Mouse (Mus musculus) heart, embryonic 12.5 days (tissue): ENCODE results near the gene B3gnt2. TPM values are rescaled to one million over a fixed set of nuclear protein-coding genes. Genes with fewer than 3 reads are reported as not detected.
A peak's percentile ranks its signal among the peaks of the same experiment; 100 is the strongest.

ENCODE experiments used
- ATAC-seq: fragments of 200-750 bp; cut with Nextera tagmentation; 2 replicates; pipeline ENCODE4 v1.8.0; 2017; ENCODE audit warnings: moderate TSS enrichment, moderate library complexity; ENCODE audit not compliant: insufficient number of reproducible peaks, low FRiP score
- H3K27ac ChIP-seq: fragments of 300-500 bp; sonication (generic); 2 replicates; pipeline ENCODE4 v1.5.1; 2016; ENCODE audit warnings: mild to moderate bottlenecking, moderate library complexity; ENCODE audit not compliant: poor library complexity, severe bottlenecking
- H3K27me3 ChIP-seq: fragments of 300-500 bp; sonication (generic); replicated peaks from 2 replicates; pipeline ENCODE4 v1.6.1; 2016; ENCODE audit warnings: mild to moderate bottlenecking, moderate library complexity
- H3K36me3 ChIP-seq: fragments of 300-500 bp; sonication (generic); 2 replicates; pipeline ENCODE4 v1.6.1; 2016; ENCODE audit warnings: mild to moderate bottlenecking, moderate library complexity
- H3K4me1 ChIP-seq: fragments of 300-500 bp; sonication (generic); replicated peaks from 2 replicates; pipeline ENCODE4 v1.6.1; 2016; ENCODE audit warnings: mild to moderate bottlenecking
- H3K4me2 ChIP-seq: fragments of 300-500 bp; sonication (generic); 2 replicates; pipeline ENCODE4 v1.6.1; 2016; ENCODE audit warnings: mild to moderate bottlenecking, moderate library complexity
- H3K4me3 ChIP-seq: fragments of 300-500 bp; sonication (generic); 2 replicates; pipeline ENCODE4 v1.5.1; 2016; ENCODE audit warnings: mild to moderate bottlenecking
- H3K9ac ChIP-seq: fragments of 300-500 bp; sonication (generic); 2 replicates; pipeline ENCODE4 v1.6.1; 2016; ENCODE audit warnings: mild to moderate bottlenecking, moderate library complexity
- H3K9me3 ChIP-seq: fragments of 300-500 bp; sonication (generic); replicated peaks from 2 replicates; pipeline ENCODE4 v1.6.1; 2016; ENCODE audit warnings: mild to moderate bottlenecking, moderate library complexity
- WGBS: fragments of 180-500 bp; shearing (Covaris S2); methylation state at CpG from one replicate; pipeline ENCODE4 v1.1.7; 2016; 5-methylcytosine and 5-hydroxymethylcytosine counted together
- polyA plus RNA-seq: library from polyadenylated mRNA; unstranded; fragments of >200 nt; fragmentation: Nextera tagmentation; extraction: Ambion mirVana; gene quantifications from 2 replicates; pipeline ENCODE4 v1.2.1, GENCODE M21; 2016

B3gnt2 gene
- polyA plus RNA-seq, 1 experiment from 2014 or later, result 3.3 TPM

DNA sequence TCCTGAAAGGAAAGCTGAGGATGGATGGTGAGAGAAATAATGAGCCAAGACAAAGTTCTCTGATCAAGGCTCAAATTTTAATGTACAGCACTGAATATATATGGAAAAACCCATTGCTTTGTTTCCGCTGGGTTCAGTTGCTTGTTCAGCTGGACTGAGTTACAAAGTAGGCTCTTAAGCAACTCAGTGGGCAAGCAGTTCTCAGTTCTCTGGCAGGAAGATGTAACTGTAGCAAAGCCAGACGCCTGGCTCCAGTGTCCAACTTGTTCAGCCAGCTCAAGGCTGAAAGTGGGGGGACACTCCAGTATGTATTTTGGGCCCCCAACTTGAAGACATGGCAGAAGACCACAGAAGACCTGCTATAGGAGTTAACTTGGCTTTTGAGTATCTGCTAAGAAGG, 72.9 kb downstream of the B3gnt2 start:
- Histone ChIP-seq H3K4me3 (no peak overlapping the region), H3K4me1 (no peaks in the 10 kb centered on the region; the same call in 1 of the 2 replicates), H3K9ac (no peak overlapping the region), H3K27ac (no peak overlapping the region), H3K4me2 (no peak overlapping the region), H3K27me3 (no peaks in the 10 kb centered on the region), H3K36me3 (no peaks in the 10 kb centered on the region), H3K9me3 (0 out of 2 replicates have a peak, but pooled peaks cover 6% of the 10 kb centered on the region)
- no peak for ATAC-seq
- WGBS, result 85% methylated on average over 2 of the region's 2 CpGs

DNA sequence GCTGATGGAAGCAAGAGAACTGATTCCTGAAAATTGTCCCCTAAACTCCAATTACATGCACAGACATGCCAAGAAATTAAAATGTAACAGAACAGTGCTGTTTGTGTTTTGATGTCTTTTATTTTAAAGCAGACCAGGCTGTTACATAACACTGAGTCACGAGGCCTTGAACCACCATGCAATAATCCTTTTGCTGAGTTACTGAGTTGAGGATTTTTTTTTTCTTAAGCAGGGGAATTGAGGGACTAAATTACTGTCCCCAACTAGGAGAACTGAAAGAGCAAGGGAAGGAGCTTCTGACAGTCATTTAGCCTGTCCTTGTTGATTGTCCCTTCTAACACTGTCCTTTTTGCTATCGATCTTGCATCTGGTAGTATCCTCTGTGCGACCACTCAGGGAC, 76.3 kb downstream of the B3gnt2 start:
- no peak for ATAC-seq
- 85% methylated on average over 3 of the region's 3 CpGs for WGBS
- H3K4me2 ChIP-seq, result no peak overlapping the region
- no peak overlapping the region for H3K27ac ChIP-seq
- no peaks in the 10 kb centered on the region; the same call in 1 of the 2 replicates for H3K4me1 ChIP-seq
- H3K36me3 ChIP-seq, result no peaks in the 10 kb centered on the region
- no peak overlapping the region for H3K4me3 ChIP-seq
- H3K27me3 ChIP-seq, result no peaks in the 10 kb centered on the region
- 0 out of 2 replicates have a peak, but pooled peaks cover 6% of the 10 kb centered on the region for H3K9me3 ChIP-seq
- no peak overlapping the region for H3K9ac ChIP-seq

DNA sequence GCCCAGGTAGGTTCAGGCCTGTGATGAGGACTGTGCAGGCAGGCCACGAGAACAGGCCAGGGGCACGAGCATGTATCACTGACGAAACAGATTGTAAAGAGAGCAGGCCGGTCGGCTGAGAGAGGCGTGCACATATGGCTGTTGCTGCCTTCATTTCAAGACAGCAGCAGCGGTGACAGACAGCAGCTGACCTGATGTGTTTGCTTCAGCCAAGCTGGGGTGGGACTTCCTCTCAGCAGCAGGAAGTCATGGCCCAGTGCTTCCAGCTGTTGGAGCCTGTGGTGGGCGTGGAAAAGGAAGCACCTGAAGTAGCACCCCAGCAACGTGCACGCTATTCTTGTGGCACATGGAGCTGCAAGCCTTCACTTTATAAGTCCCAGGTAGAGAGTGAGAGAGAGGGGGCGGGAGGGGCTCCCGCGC, 78.0 kb downstream of the B3gnt2 start:
- H3K9ac ChIP-seq, result no peak overlapping the region
- H3K4me3 ChIP-seq, result no peak overlapping the region
- H3K36me3 ChIP-seq, result no peaks in the 10 kb centered on the region
- H3K27ac ChIP-seq, result no peak overlapping the region
- no peak for ATAC-seq
- H3K4me2 ChIP-seq, result peak overlapping the region; percentile 13; the same call in 1 of the 2 replicates
- H3K9me3 ChIP-seq, result no peaks in the 10 kb centered on the region
- H3K27me3 ChIP-seq, result no peaks in the 10 kb centered on the region
- H3K4me1 ChIP-seq, result no peaks in the 10 kb centered on the region; the same call in 1 of the 2 replicates
- WGBS, result 65% methylated on average over 13 of the region's 13 CpGs

DNA sequence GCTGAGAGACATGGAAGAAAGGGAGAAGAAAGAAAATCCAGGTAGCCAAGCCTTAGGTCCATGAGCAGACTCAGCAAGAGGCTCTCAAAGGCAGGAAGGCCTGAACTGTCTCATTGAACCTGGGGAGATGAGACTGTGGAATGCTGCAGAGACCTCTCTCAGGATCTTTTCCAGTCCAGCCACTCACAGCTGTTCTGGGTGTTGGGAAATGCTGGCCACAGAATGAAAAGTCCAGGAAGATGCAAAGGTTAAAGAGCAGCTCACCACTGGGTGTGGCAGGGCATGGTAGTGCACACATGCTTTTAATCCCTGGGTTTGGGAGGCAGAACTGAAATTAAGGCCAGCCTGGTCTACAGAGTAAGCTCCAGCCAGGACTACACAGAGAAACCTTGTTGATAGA, 79.6 kb downstream of the B3gnt2 start:
- no peak overlapping the region for H3K4me2 ChIP-seq
- no peaks in the 10 kb centered on the region for H3K36me3 ChIP-seq
- no peaks in the 10 kb centered on the region for H3K27me3 ChIP-seq
- no peak overlapping the region for H3K4me3 ChIP-seq
- no peaks in the 10 kb centered on the region for H3K9me3 ChIP-seq
- H3K9ac ChIP-seq, result no peak overlapping the region
- no peak for ATAC-seq
- H3K27ac ChIP-seq, result no peak overlapping the region
- H3K4me1 ChIP-seq, result no peaks in the 10 kb centered on the region; the same call in 1 of the 2 replicates

DNA sequence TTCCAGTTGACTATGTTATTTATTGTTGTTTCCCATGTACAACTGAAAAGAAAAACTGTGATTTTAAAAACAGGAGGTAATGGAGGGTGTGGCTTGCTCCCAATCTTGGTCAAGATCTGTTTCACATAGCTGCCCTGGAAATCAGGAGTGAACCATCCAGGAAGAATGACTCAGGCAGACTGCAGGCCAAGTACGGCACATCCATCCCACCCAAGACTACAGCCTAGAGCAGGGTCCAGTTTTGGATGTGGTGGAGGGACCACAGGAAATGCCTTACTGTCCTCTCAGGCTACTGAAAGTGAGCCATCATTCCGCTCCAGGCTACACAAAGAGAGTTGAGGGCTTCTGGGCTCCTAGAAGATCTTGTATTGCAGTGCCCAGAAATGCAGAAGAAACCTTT, 80.0 kb downstream of the B3gnt2 start:
- ATAC-seq, result no peak
- Histone ChIP-seq H3K4me3 (no peak overlapping the region), H3K27ac (no peak overlapping the region), H3K36me3 (no peaks in the 10 kb centered on the region), H3K27me3 (no peaks in the 10 kb centered on the region), H3K4me1 (no peaks in the 10 kb centered on the region; the same call in 1 of the 2 replicates), H3K9me3 (no peaks in the 10 kb centered on the region), H3K9ac (no peak overlapping the region), H3K4me2 (no peak overlapping the region)
- 80% methylated on average over 2 of the region's 2 CpGs for WGBS

DNA sequence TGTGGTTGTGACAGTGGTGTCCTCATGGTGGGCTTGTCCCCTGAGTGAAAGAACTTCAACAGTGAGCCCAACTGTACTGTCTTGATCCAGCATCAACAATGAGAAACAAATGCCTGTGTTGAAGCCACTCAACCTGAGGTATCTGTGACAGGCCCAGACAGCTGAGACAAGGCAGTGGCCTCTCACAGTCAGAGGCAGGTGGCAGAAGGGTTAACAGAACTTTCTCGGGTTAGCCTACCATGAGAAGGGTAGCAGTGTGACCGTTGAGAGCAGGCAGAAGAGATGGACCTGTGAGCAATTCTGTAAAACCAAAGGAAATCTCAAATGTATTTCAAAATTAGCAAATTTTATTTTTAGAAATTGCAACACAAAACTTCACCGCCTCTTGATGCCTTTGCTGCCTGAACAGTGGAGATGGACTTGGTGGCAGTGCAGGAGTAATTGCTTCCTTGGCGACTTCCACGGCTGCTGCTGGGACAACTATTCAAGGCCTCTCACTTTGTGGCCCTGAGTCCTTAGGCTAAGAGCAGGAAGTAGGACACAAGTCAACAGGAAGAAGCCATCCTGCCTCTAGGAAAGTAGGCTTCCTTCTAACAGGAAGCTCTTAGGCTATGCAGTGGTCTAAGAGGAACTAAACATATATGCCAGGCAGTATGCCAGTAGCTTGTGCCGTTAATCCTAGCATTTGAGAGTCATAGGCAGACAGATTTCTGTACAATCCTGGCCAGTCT, 80.8 kb downstream of the B3gnt2 start:
- Histone ChIP-seq H3K36me3 (no peaks in the 10 kb centered on the region), H3K4me1 (no peaks in the 10 kb centered on the region; the same call in 1 of the 2 replicates), H3K4me3 (no peak overlapping the region), H3K9ac (no peak overlapping the region), H3K4me2 (no peak overlapping the region), H3K27me3 (no peaks in the 10 kb centered on the region), H3K9me3 (no peaks in the 10 kb centered on the region), H3K27ac (no peak overlapping the region)
- WGBS, result 59% methylated on average over 6 of the region's 6 CpGs
- ATAC-seq, result no peak

DNA sequence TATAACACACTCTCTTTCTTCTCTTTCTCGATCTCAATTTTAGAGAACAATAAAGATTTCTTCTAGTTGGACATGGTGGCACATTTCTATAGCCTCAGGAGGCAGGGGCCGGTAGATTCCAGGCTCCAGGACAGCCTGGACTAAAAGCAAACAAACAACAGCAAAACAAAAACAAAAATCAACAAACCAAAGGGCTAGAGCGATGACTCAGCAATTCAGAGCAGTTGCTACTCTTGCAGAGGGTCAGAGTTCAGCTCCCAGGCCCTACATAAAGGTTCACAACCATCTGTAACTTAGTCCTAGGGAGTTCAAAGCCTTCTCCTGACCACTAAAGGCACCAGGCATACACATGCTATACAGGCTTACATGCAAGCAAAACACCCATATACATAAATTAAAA, 82.2 kb downstream of the B3gnt2 start:
- no peaks in the 10 kb centered on the region for H3K9me3 ChIP-seq
- 73% methylated on average over 3 of the region's 3 CpGs for WGBS
- no peak overlapping the region for H3K4me3 ChIP-seq
- H3K4me1 ChIP-seq, result no peaks in the 10 kb centered on the region; the same call in 1 of the 2 replicates
- no peak for ATAC-seq
- H3K9ac ChIP-seq, result no peak overlapping the region
- no peak overlapping the region for H3K27ac ChIP-seq
- no peaks in the 10 kb centered on the region for H3K27me3 ChIP-seq
- H3K36me3 ChIP-seq, result no peaks in the 10 kb centered on the region
- no peak overlapping the region for H3K4me2 ChIP-seq

DNA sequence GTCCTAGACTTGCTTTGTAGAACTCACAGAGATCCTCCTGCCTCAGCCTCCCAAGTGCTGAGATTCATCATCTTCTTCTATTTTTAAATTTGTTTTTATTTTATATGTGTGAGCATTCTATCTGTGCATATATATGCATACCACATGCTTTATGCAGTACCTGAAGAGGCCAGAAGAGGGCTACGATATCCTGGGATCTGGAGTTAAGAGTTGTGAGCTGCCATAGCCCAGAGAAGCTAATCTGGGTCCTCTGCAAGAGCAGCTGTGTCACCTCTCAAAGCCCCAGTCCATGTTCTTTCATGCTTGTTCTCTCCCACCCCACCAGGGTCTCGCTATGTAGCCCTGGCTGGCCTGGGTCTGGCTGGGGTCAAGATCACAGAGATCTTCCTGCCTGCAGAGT, 83.2 kb downstream of the B3gnt2 start:
- Histone ChIP-seq H3K4me2 (no peak overlapping the region), H3K4me3 (no peak overlapping the region), H3K27ac (no peak overlapping the region), H3K4me1 (no peaks in the 10 kb centered on the region), H3K9ac (no peak overlapping the region), H3K27me3 (no peaks in the 10 kb centered on the region), H3K36me3 (no peaks in the 10 kb centered on the region), H3K9me3 (no peaks in the 10 kb centered on the region)
- ATAC-seq, result no peak
- 88% methylated on average over 2 of the region's 2 CpGs for whole genome bisulfite sequencing

DNA sequence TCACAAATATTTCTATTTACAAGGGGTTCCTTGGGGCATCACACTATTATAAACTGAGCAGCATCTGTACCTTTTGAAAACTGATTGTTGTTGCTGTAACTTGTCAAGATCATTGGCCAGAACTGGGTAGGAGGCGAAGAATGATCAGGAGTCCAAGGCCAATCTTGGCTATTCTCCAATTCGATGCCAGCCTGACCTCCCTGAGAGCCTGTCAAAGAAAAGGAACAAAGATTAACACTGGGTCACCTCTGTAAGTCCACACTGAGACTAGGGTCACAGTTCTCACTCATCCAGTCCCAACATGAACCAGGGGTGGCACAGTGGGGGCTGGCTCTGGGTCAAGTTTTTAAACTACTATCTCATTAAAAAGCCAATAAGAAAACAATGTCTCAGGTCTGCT, 85.9 kb downstream of the B3gnt2 start:
- Histone ChIP-seq H3K27me3 (no peaks in the 10 kb centered on the region), H3K9me3 (no peaks in the 10 kb centered on the region), H3K9ac (no peak overlapping the region), H3K27ac (no peak overlapping the region), H3K4me3 (no peak overlapping the region), H3K4me1 (no peaks in the 10 kb centered on the region), H3K36me3 (no peaks in the 10 kb centered on the region), H3K4me2 (no peak overlapping the region)
- WGBS, result 77% methylated on average over 2 of the region's 2 CpGs
- no peak for ATAC-seq

DNA sequence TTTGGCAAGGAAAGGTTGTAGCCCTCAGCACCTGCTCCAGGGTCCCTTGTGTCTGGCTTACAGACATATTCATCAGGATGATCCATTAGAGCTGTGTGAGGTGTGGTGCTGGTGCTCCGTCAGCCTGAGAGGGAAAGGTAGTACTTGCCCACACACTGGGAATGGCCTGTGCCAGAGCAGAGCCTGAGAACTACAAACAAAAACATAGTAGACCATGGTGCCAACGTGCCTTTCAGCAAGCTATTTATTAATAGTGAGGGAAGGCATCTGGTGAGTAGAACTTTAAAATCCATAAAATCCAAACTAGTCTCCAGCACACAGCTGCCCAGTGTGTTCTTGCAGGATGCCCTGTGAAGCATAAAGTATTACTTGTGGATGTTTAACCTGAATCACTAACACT, 94.5 kb downstream of the B3gnt2 start:
- 74% methylated on average over 2 of the region's 2 CpGs for WGBS
- Histone ChIP-seq H3K4me1 (no peaks in the 10 kb centered on the region), H3K4me3 (no peak overlapping the region), H3K27ac (no peak overlapping the region), H3K4me2 (no peak overlapping the region), H3K36me3 (no peaks in the 10 kb centered on the region), H3K9ac (no peak overlapping the region), H3K27me3 (no peaks in the 10 kb centered on the region), H3K9me3 (no peaks in the 10 kb centered on the region)
- ATAC-seq, result no peak

DNA sequence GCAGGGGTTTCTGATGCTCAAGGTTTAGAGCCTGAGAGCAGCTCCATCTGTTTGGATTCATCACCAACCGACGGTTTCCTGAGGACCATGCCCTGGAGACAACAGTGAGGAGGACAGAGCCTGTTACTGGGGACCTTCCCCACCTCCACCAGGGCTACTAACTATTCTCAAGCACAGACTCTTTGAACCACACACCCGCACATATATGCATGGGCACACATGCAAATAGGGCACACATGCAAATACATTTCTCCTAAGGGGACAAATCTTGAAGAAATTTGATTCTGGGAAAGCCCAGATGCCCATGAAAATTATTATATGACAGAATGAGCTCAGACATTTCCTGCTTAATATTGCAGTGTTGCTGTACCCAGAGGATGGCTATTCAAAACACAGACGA, 95.3 kb downstream of the B3gnt2 start:
- Histone ChIP-seq H3K9me3 (no peaks in the 10 kb centered on the region), H3K27ac (no peak overlapping the region), H3K4me3 (no peak overlapping the region), H3K4me1 (no peaks in the 10 kb centered on the region), H3K9ac (no peak overlapping the region), H3K27me3 (no peaks in the 10 kb centered on the region), H3K4me2 (no peak overlapping the region), H3K36me3 (no peaks in the 10 kb centered on the region)
- no peak for ATAC-seq
- WGBS, result 81% methylated on average over 4 of the region's 4 CpGs
